Mouse (Mus musculus): Measurements from ENCODE around the gene Satb2.

DNA sequence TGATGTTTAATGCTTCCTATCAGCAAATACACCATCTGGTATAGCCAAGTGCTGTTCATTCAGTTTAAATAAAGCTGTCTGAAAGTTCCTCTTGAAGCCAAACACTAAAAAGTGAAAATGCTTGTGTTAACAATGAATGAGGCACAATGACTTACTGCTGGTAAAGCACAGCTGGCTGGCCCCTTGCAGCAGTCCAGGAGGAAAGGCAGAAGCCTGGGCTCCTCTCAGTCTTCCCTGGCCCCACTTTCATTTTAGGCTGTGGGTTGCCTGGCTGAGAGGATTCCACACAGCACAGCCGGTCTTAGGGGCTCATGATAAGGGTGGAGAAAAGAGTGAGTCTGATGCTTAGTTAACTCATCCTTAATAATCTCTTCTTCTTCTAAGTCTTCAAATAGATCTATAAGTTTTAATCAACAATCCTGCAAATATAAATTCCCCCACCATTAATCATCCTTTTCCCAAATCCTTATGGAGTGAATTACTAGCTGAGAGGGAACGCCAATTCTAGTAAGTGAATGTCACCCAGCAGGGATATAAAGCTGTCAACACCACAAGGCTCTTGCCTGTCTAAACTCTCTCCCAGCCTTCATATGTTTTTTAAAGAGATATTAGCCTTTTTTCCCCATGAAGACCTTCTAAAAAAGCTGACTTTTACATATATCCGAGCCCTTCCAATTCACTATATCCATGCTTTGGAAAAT is 12.4 kb downstream of the Satb2 start:
- TF ChIP-seq CTCF (IDR thresholded peaks at IDR 0.05; ENCODE audit: low read depth, low read length) (no peak), GATA1 (IDR thresholded peaks at IDR 0.05; ENCODE audit: borderline replicate concordance, low read length) (no peak), POLR2AphosphoS5 (IDR thresholded peaks at IDR 0.05; ENCODE audit: insufficient replicate concordance, low read depth, low read length) (no peak), TAL1 (conservative IDR thresholded peaks at IDR 0.05; ENCODE audit: low read depth, low read length) (no peak), GATA2 (IDR thresholded peaks at IDR 0.05; ENCODE audit: borderline replicate concordance, low read depth, low read length) (no peak)

All from G1E (cell line).